Mouse (Mus musculus) kidney, embryonic 14.5 days (tissue): ENCODE results near the gene Rnf19b. TPM values are rescaled to one million over a fixed set of nuclear protein-coding genes. Genes with fewer than 3 reads are reported as not detected.

Source experiments
- ATAC-seq: fragments of 200-750 bp; cut with Nextera tagmentation; 2 replicates; pipeline ENCODE4 v1.8.0; 2017; ENCODE audit warnings: moderate number of reproducible peaks, mild to moderate bottlenecking, moderate TSS enrichment, moderate library complexity; ENCODE audit not compliant: low FRiP score, low TSS enrichment
- H3K27ac ChIP-seq: fragments of 300-500 bp; sonication (generic); 2 replicates; pipeline ENCODE4 v1.5.1; 2014; ENCODE audit warnings: low read depth, mild to moderate bottlenecking, low read length, moderate library complexity, mixed read lengths
- H3K27me3 ChIP-seq: fragments of 300-500 bp; sonication (generic); 2 replicates; pipeline ENCODE4 v1.6.1; 2014; ENCODE audit warnings: mild to moderate bottlenecking, low read length; ENCODE audit not compliant: control insufficient read depth, insufficient read depth
- H3K36me3 ChIP-seq: fragments of 300-500 bp; sonication (generic); 2 replicates; pipeline ENCODE4 v1.6.1; 2014; ENCODE audit warnings: low read length, mixed read lengths; ENCODE audit not compliant: control insufficient read depth, insufficient read depth
- H3K4me1 ChIP-seq: fragments of 300-500 bp; sonication (generic); 2 replicates; pipeline ENCODE4 v1.6.1; 2014; ENCODE audit warnings: low read length, mixed read lengths; ENCODE audit not compliant: control insufficient read depth, insufficient read depth
- H3K4me2 ChIP-seq: fragments of 300-500 bp; sonication (generic); replicated peaks from 2 replicates; pipeline ENCODE4 v1.6.1; 2014; ENCODE audit warnings: low read depth, mild to moderate bottlenecking, low read length
- H3K4me3 ChIP-seq: fragments of 300-500 bp; sonication (generic); 2 replicates; pipeline ENCODE4 v1.5.1; 2014; ENCODE audit warnings: mild to moderate bottlenecking, low read length
- H3K9ac ChIP-seq: fragments of 300-500 bp; sonication (generic); 2 replicates; pipeline ENCODE4 v1.6.1; 2014; ENCODE audit warnings: low read depth, mild to moderate bottlenecking, low read length, moderate library complexity
- H3K9me3 ChIP-seq: fragments of 300-500 bp; sonication (generic); 2 replicates; pipeline ENCODE4 v1.6.1; 2016; ENCODE audit warnings: low read length; ENCODE audit not compliant: control insufficient read depth
- WGBS: fragments of 180-500 bp; shearing (Covaris S2); extraction: QIAGEN DNeasy Blood & Tissue Kit; methylation state at CpG from one replicate; pipeline ENCODE4 v1.1.7; 2014; 5-methylcytosine and 5-hydroxymethylcytosine counted together
- polyA plus RNA-seq: library from polyadenylated mRNA; unstranded; fragments of >200 nt; fragmentation: Nextera tagmentation; extraction: Ambion mirVana; gene quantifications from 2 replicates; pipeline ENCODE4 v1.2.1, GENCODE M21; 2014

The Rnf19b gene
- polyA plus RNA-seq, 1 experiment from 2014 or later = 7.6 TPM

- Histone ChIP-seq H3K4me1 (no peaks in the 10 kb centered on the region), H3K36me3 (peaks cover 32% of the 10 kb centered on the region), H3K4me3 (no peak overlapping the region), H3K4me2 (no peak overlapping the region), H3K27ac (no peak overlapping the region), H3K9ac (no peak overlapping the region), H3K9me3 (no peaks in the 10 kb centered on the region), H3K27me3 (no peaks in the 10 kb centered on the region)
- ATAC-seq = no peak
- WGBS = 84% methylated on average over 3 of the region's 3 CpGs
These were observed 23.9 kb downstream of the Rnf19b start for GRCm38 (mm10) chr4:129081939-129082338.

DNA sequence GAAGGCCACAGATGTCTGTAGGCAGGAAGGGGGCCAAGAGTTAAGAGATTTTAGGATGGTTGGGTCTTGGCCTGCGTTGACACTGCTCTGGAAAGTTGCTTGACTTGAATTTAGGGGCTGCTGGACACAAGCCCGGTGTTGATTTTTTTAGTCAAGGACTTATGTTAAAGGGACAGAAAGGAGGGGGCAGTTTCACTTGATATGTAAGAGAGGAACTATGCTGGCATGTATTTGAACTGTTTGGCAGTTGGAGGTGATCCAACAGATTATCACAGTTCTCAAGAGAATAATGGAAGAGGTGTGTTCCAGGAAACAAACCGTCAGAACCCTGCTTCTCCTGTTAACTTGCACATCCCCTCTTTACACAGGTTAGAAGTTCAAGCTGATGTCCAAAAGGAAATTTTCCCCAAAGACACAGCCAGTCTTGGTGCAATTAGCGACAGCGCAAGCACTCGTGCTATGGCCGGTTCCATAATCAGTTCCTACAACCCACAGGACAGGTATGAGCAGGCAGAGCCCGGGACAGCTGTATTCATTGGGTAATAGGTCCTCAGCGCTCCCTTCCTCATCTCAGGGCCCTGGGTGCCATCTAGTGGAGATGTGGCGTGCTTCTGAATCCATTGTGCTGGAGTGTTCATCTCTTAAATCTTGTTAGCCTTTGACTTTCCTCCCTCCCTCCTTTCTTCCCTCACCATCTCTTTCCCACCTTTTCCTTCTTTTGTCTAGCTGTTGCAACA lies 24.5 kb downstream of the Rnf19b start:
- ATAC-seq = peak; percentile 71; the same call in 1 of the 2 replicates
- Histone ChIP-seq H3K27me3 (no peaks in the 10 kb centered on the region), H3K4me3 (no peak overlapping the region), H3K4me1 (no peaks in the 10 kb centered on the region), H3K27ac (no peak overlapping the region), H3K4me2 (no peak overlapping the region), H3K9ac (no peak overlapping the region), H3K36me3 (peaks cover 29% of the 10 kb centered on the region), H3K9me3 (no peaks in the 10 kb centered on the region)
- 49% methylated on average over 10 of the region's 10 CpGs for whole genome bisulfite sequencing

DNA sequence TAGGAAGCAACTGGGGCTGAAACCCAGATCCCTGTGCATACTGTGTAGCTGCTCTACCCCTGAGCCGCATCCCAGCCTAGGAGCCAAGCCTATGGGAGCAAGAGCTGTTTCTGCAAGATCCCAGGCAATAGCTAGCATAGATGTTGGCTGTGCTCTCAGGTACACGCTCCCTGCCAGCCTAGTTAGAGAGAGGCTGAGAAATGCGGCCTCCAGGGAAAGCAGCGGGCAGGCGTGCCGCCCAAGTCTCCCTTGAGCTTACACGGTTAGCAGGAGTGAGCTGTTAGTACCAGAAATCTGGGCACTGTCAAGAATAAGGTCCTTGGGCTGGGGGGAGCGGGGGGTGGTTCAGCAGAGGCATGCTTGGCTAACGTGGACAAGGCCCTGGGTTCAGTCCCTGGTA lies 26.8 kb downstream of the Rnf19b start:
- ATAC-seq = no peak
- H3K27me3 ChIP-seq = no peaks in the 10 kb centered on the region
- H3K4me2 ChIP-seq = no peak overlapping the region
- H3K4me1 ChIP-seq = no peaks in the 10 kb centered on the region
- H3K9ac ChIP-seq = no peak overlapping the region
- H3K36me3 ChIP-seq = peaks cover 11% of the 10 kb centered on the region; the same call in 1 of the 2 replicates
- H3K4me3 ChIP-seq = no peak overlapping the region
- no peaks in the 10 kb centered on the region for H3K9me3 ChIP-seq
- WGBS = 90% methylated on average over 9 of the region's 9 CpGs
- no peak overlapping the region for H3K27ac ChIP-seq

- Histone ChIP-seq H3K4me2 (no peak overlapping the region), H3K27me3 (no peaks in the 10 kb centered on the region), H3K9me3 (no peaks in the 10 kb centered on the region), H3K27ac (no peak overlapping the region), H3K9ac (no peak overlapping the region), H3K36me3 (peaks cover 6% of the 10 kb centered on the region; the same call in 1 of the 2 replicates), H3K4me1 (no peaks in the 10 kb centered on the region), H3K4me3 (no peak overlapping the region)
- 23% methylated on average over 8 of the region's 8 CpGs for WGBS
- no peak for ATAC-seq
These were observed 28.0 kb downstream of the Rnf19b start for GRCm38 (mm10) chr4:129086078-129086477.

DNA sequence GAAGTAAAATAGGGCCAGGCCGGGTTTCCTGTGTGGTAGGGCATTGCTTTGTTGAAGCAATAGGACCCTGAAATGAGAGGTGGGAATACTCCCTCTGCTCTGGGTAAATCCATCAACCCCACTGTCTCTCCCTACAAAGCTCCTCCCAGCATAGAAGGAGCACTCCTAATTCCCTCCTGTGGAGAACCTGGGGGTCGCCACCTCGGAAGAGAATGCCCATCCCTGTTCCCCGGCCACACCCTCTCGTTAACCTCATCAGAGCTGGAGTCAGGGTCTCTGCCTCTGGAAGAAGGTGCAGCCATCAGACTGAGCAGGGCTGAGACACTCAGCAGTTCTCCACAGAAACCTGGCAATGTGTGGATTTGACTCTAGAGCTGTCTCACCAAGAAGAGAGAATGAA lies 29.8 kb downstream of the Rnf19b start:
- H3K9me3 ChIP-seq = no peaks in the 10 kb centered on the region
- no peak overlapping the region for H3K4me2 ChIP-seq
- no peaks in the 10 kb centered on the region for H3K4me1 ChIP-seq
- H3K27ac ChIP-seq = no peak overlapping the region
- H3K27me3 ChIP-seq = no peaks in the 10 kb centered on the region
- 37% methylated on average over 5 of the region's 5 CpGs for WGBS
- no peak overlapping the region for H3K9ac ChIP-seq
- H3K4me3 ChIP-seq = no peak overlapping the region
- no peak for ATAC-seq
- peaks cover 6% of the 10 kb centered on the region; the same call in 1 of the 2 replicates for H3K36me3 ChIP-seq

DNA sequence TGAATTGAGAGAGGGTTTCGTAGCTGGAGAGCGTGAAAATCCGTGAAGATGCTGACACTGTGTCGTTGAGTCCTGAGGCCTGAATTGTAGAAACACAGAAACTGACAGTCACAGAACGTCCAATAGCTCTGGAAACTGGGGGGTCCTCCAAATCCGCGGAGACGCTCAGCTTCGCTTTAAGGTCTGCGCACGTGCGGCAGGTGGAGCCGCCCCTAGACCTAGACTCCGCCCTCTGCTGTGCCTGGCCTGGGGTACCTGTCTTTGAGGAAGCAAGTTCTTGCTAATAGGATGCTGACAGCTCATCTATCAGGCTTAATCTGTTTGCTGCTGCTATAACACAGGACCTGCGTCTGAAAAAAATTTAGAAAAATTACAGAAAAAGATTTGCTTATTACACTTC lies 37.2 kb downstream of the Rnf19b start:
- H3K4me1 ChIP-seq = no peaks in the 10 kb centered on the region
- no peak for ATAC-seq
- H3K9me3 ChIP-seq = no peaks in the 10 kb centered on the region
- H3K27me3 ChIP-seq = no peaks in the 10 kb centered on the region
- H3K4me2 ChIP-seq = no peak overlapping the region
- H3K27ac ChIP-seq = no peak overlapping the region
- no peak overlapping the region for H3K9ac ChIP-seq
- no peak overlapping the region for H3K4me3 ChIP-seq
- WGBS = 30% methylated on average over 15 of the region's 15 CpGs
- no peaks in the 10 kb centered on the region for H3K36me3 ChIP-seq

DNA sequence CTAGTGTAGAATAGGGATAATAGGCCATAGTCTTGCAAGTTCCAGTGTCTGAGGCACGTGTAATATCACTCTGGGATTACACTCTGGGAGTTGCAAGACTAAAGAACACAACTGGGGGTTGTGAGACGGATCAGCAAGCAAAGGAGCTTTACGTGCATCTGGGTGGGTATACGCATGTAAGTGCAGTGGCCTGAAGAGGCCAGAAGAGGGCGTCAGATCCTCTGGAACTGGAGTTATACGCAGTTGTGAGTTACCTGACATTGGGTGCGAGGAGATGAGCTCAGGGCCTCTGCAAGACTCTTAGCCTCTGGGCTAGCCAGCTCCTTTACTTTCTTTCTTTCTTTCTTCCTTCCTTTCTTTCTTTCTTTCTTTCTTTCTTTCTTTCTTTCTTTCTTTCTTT lies 38.9 kb downstream of the Rnf19b start:
- Histone ChIP-seq H3K27ac (no peak overlapping the region), H3K27me3 (no peaks in the 10 kb centered on the region), H3K4me2 (no peak overlapping the region), H3K9ac (no peak overlapping the region), H3K4me3 (no peak overlapping the region), H3K36me3 (no peaks in the 10 kb centered on the region), H3K9me3 (no peaks in the 10 kb centered on the region), H3K4me1 (no peaks in the 10 kb centered on the region)
- ATAC-seq = no peak
- 82% methylated on average over 7 of the region's 7 CpGs for WGBS

DNA sequence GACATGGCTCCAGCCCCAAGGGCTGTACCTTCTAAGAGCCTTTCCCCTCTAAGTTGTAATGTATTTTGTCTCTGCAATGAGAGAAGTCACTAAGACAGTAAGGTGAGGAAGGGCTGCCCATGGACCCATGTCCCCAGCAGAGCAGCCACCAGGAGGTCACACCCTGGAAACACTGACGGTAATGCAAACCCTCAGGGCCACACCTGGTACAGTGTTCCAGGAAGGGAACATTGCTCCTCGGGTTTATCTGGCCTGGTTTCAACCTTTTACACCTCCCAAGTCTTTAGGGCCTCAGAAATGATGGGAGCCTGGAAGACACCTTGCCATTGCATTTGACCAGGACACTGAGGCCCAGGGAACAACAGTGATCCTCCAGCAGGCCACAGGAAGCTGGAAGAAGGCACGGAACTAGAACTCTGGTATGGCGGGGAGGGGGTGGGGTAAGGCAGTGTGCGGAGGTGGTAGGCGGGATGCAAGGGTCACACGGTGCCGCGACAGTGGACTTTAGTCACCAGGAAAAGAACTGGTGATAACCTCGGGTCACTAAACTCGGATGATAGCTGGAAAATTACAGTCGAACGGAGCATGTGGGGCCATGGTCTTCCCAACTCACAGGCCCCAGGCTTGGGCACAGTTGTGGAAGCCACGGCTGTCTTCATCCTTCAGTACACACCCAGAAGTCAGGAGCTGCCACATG lies 44.2 kb downstream of the Rnf19b start:
- 84% methylated on average over 14 of the region's 14 CpGs for WGBS
- H3K4me1 ChIP-seq = peaks cover 6% of the 10 kb centered on the region; the same call in 1 of the 2 replicates

GRCm38 (mm10) chr4:129105356-129105755 lies 47.3 kb downstream of the Rnf19b start, which contains the start of gene Tmem54:
Tmem54 (plus strand) TSS chr4:129105548.
- H3K4me3 ChIP-seq = peak within 1 kb of the TSS; percentile 32
- ATAC-seq = peak; percentile 59; the same call in 1 of the 2 replicates
- no peak within 1 kb of the TSS for H3K27ac ChIP-seq
- no peaks in the 10 kb centered on the region for H3K9me3 ChIP-seq
- peak within 1 kb of the TSS; percentile 57 for H3K4me2 ChIP-seq
- H3K36me3 ChIP-seq = no peaks in the 10 kb centered on the region
- peaks cover 26% of the 10 kb centered on the region for H3K27me3 ChIP-seq
- H3K9ac ChIP-seq = peak within 1 kb of the TSS; percentile 25; the same call in 1 of the 2 replicates
- H3K4me1 ChIP-seq = peaks cover 13% of the 10 kb centered on the region
- 3% methylated on average over 39 of the region's 40 CpGs for WGBS

More for the DNA sequence above, 44.2 kb downstream of the Rnf19b start:
- Histone ChIP-seq H3K36me3 (no peaks in the 10 kb centered on the region), H3K27ac (no peak overlapping the region), H3K4me2 (no peak overlapping the region), H3K9ac (no peak overlapping the region), H3K4me3 (no peak overlapping the region), H3K27me3 (peaks cover 25% of the 10 kb centered on the region), H3K9me3 (no peaks in the 10 kb centered on the region)
- ATAC-seq = no peak
